Mouse (Mus musculus): Measurements from ENCODE around the gene Trabd2b. TPM values are rescaled to one million over a fixed set of nuclear protein-coding genes. Genes with fewer than 3 reads are reported as not detected.

Trabd2b gene
- polyA plus RNA-seq, 1 experiment from 2014 or later: 1.00 TPM

GRCm38 (mm10) chr4:114605670-114606069 is 199.1 kb downstream of the Trabd2b start:
- H3K36me3 ChIP-seq (replicated peaks): no peaks in the 10 kb centered on the region
- H3K27ac ChIP-seq: no peak overlapping the region
- no peak for ATAC-seq (ENCODE audit: low FRiP score)
- peaks cover 11% of the 10 kb centered on the region for H3K4me1 ChIP-seq
- H3K4me2 ChIP-seq: no peak overlapping the region
- H3K27me3 ChIP-seq: no peaks in the 10 kb centered on the region
- H3K9me3 ChIP-seq: no peaks in the 10 kb centered on the region
- H3K4me3 ChIP-seq (replicated peaks): no peak overlapping the region
- WGBS: 81% methylated on average over 3 of the region's 3 CpGs
- no peak overlapping the region for H3K9ac ChIP-seq

- H3K36me3 ChIP-seq (replicated peaks): no peaks in the 10 kb centered on the region
- no peaks in the 10 kb centered on the region for H3K27me3 ChIP-seq
- no peak overlapping the region for H3K27ac ChIP-seq
- no peaks in the 10 kb centered on the region for H3K9me3 ChIP-seq
- no peak overlapping the region for H3K4me2 ChIP-seq
- ATAC-seq (ENCODE audit: low FRiP score): no peak
- WGBS: 90% methylated on average over 2 of the region's 2 CpGs
- no peak overlapping the region for H3K9ac ChIP-seq
- H3K4me1 ChIP-seq: no peaks in the 10 kb centered on the region
- H3K4me3 ChIP-seq (replicated peaks): no peak overlapping the region
These were observed 201.3 kb downstream of the Trabd2b start for GRCm38 (mm10) chr4:114607873-114608272.

- WGBS: 89% methylated on average over 4 of the region's 4 CpGs
- H3K27me3 ChIP-seq: no peaks in the 10 kb centered on the region
- no peak overlapping the region for H3K4me2 ChIP-seq
- no peaks in the 10 kb centered on the region for H3K4me1 ChIP-seq
- ATAC-seq (ENCODE audit: low FRiP score): no peak
- no peaks in the 10 kb centered on the region for H3K36me3 ChIP-seq (replicated peaks)
- no peak overlapping the region for H3K27ac ChIP-seq
- H3K9ac ChIP-seq: no peak overlapping the region
- no peak overlapping the region for H3K4me3 ChIP-seq (replicated peaks)
- no peaks in the 10 kb centered on the region for H3K9me3 ChIP-seq
These were observed 202.8 kb downstream of the Trabd2b start for GRCm38 (mm10) chr4:114609297-114609696.

- Histone ChIP-seq H3K4me3 (replicated peaks) (no peak overlapping the region), H3K9ac (no peak overlapping the region), H3K4me2 (no peak overlapping the region), H3K4me1 (no peaks in the 10 kb centered on the region), H3K9me3 (no peaks in the 10 kb centered on the region), H3K36me3 (replicated peaks) (no peaks in the 10 kb centered on the region), H3K27ac (no peak overlapping the region), H3K27me3 (no peaks in the 10 kb centered on the region)
- WGBS: 88% methylated on average over 8 of the region's 8 CpGs
- no peak for ATAC-seq (ENCODE audit: low FRiP score)
These were observed 204.8 kb downstream of the Trabd2b start for GRCm38 (mm10) chr4:114611166-114611929.

- Histone ChIP-seq H3K36me3 (replicated peaks) (no peaks in the 10 kb centered on the region), H3K27me3 (no peaks in the 10 kb centered on the region), H3K9me3 (no peaks in the 10 kb centered on the region), H3K4me2 (no peak overlapping the region), H3K4me1 (no peaks in the 10 kb centered on the region), H3K9ac (no peak overlapping the region), H3K27ac (no peak overlapping the region), H3K4me3 (replicated peaks) (no peak overlapping the region)
- no peak for ATAC-seq (ENCODE audit: low FRiP score)
- 87% methylated on average over 5 of the region's 5 CpGs for WGBS
These were observed 205.5 kb downstream of the Trabd2b start for GRCm38 (mm10) chr4:114612032-114612431.

- Histone ChIP-seq H3K27ac (no peak overlapping the region), H3K36me3 (replicated peaks) (no peaks in the 10 kb centered on the region), H3K9me3 (no peaks in the 10 kb centered on the region), H3K4me3 (replicated peaks) (no peak overlapping the region), H3K27me3 (no peaks in the 10 kb centered on the region), H3K4me1 (no peaks in the 10 kb centered on the region), H3K9ac (no peak overlapping the region), H3K4me2 (no peak overlapping the region)
- 92% methylated on average over 4 of the region's 4 CpGs for WGBS
- no peak for ATAC-seq (ENCODE audit: low FRiP score)
These were observed 206.3 kb downstream of the Trabd2b start for GRCm38 (mm10) chr4:114612827-114613226.

GRCm38 (mm10) chr4:114614086-114614485 is 207.6 kb downstream of the Trabd2b start:
- ATAC-seq (ENCODE audit: low FRiP score): no peak
- no peak overlapping the region for H3K9ac ChIP-seq
- H3K4me1 ChIP-seq: no peaks in the 10 kb centered on the region
- WGBS: 72% methylated on average over 1 of the region's 1 CpGs
- no peaks in the 10 kb centered on the region for H3K36me3 ChIP-seq (replicated peaks)
- H3K4me2 ChIP-seq: no peak overlapping the region
- H3K27ac ChIP-seq: no peak overlapping the region
- no peak overlapping the region for H3K4me3 ChIP-seq (replicated peaks)
- H3K27me3 ChIP-seq: no peaks in the 10 kb centered on the region
- H3K9me3 ChIP-seq: no peaks in the 10 kb centered on the region

GRCm38 (mm10) chr4:114615765-114616164 is 209.2 kb downstream of the Trabd2b start:
- Histone ChIP-seq H3K36me3 (replicated peaks) (no peaks in the 10 kb centered on the region), H3K9me3 (no peaks in the 10 kb centered on the region), H3K4me2 (no peak overlapping the region), H3K9ac (no peak overlapping the region), H3K4me3 (replicated peaks) (no peak overlapping the region), H3K27me3 (no peaks in the 10 kb centered on the region), H3K4me1 (no peaks in the 10 kb centered on the region), H3K27ac (no peak overlapping the region)
- ATAC-seq (ENCODE audit: low FRiP score): no peak
- WGBS: 96% methylated on average over 4 of the region's 4 CpGs

- H3K9me3 ChIP-seq: no peaks in the 10 kb centered on the region
- H3K36me3 ChIP-seq (replicated peaks): no peaks in the 10 kb centered on the region
- H3K4me3 ChIP-seq (replicated peaks): no peak overlapping the region
- H3K4me2 ChIP-seq: no peak overlapping the region
- H3K4me1 ChIP-seq: peaks cover 11% of the 10 kb centered on the region
- 79% methylated on average over 5 of the region's 5 CpGs for WGBS
- no peak overlapping the region for H3K9ac ChIP-seq
- ATAC-seq (ENCODE audit: low FRiP score): no peak
- no peak overlapping the region for H3K27ac ChIP-seq
- no peaks in the 10 kb centered on the region for H3K27me3 ChIP-seq
These were observed 216.4 kb downstream of the Trabd2b start for GRCm38 (mm10) chr4:114622929-114623328.

- WGBS: 60% methylated on average over 3 of the region's 3 CpGs
- H3K27me3 ChIP-seq: no peaks in the 10 kb centered on the region
- H3K9me3 ChIP-seq: no peaks in the 10 kb centered on the region
- 0 out of 2 replicates have a peak overlapping the region, but pooled peaks have one; percentile 9 for H3K27ac ChIP-seq
- H3K4me2 ChIP-seq: no peak overlapping the region
- no peak overlapping the region for H3K4me3 ChIP-seq (replicated peaks)
- peaks cover 11% of the 10 kb centered on the region for H3K4me1 ChIP-seq
- no peaks in the 10 kb centered on the region for H3K36me3 ChIP-seq (replicated peaks)
- no peak overlapping the region for H3K9ac ChIP-seq
- no peak for ATAC-seq (ENCODE audit: low FRiP score)
These were observed 217.8 kb downstream of the Trabd2b start for GRCm38 (mm10) chr4:114624114-114624910.

- Histone ChIP-seq H3K4me2 (no peak overlapping the region), H3K9ac (no peak overlapping the region), H3K27ac (no peak overlapping the region), H3K27me3 (no peaks in the 10 kb centered on the region), H3K4me1 (peaks cover 11% of the 10 kb centered on the region), H3K9me3 (no peaks in the 10 kb centered on the region), H3K36me3 (replicated peaks) (no peaks in the 10 kb centered on the region), H3K4me3 (replicated peaks) (no peak overlapping the region)
- 8% methylated on average over 4 of the region's 4 CpGs for WGBS
- no peak for ATAC-seq (ENCODE audit: low FRiP score)
These were observed 218.8 kb downstream of the Trabd2b start for GRCm38 (mm10) chr4:114625357-114625756.

GRCm38 (mm10) chr4:114625920-114626319 is 219.4 kb downstream of the Trabd2b start:
- no peaks in the 10 kb centered on the region for H3K36me3 ChIP-seq (replicated peaks)
- H3K9me3 ChIP-seq: no peaks in the 10 kb centered on the region
- WGBS: 87% methylated on average over 3 of the region's 3 CpGs
- no peak overlapping the region for H3K4me2 ChIP-seq
- no peak overlapping the region for H3K9ac ChIP-seq
- H3K27me3 ChIP-seq: no peaks in the 10 kb centered on the region
- H3K4me3 ChIP-seq (replicated peaks): no peak overlapping the region
- no peak overlapping the region for H3K27ac ChIP-seq
- no peak for ATAC-seq (ENCODE audit: low FRiP score)
- H3K4me1 ChIP-seq: peaks cover 11% of the 10 kb centered on the region

All from forebrain, embryonic 12.5 days (tissue).